Mouse (Mus musculus): Measurements from ENCODE around the gene 1700122O11Rik. TPM values are rescaled to one million over a fixed set of nuclear protein-coding genes. Genes with fewer than 3 reads are reported as not detected.

1700122O11Rik gene
- polyA plus RNA-seq, 1 experiment from 2014 or later = not detected

- Histone ChIP-seq H3K27ac (ENCODE audit: poor library complexity, severe bottlenecking) (peak overlapping the region; percentile 84), H3K9ac (peak overlapping the region; percentile 54), H3K9me3 (replicated peaks) (no peaks in the 10 kb centered on the region), H3K27me3 (replicated peaks) (no peaks in the 10 kb centered on the region), H3K4me1 (replicated peaks) (peaks cover 49% of the 10 kb centered on the region), H3K4me3 (peak overlapping the region; percentile 42), H3K4me2 (peak overlapping the region; percentile 70), H3K36me3 (no peaks in the 10 kb centered on the region)
- ATAC-seq (ENCODE audit: insufficient number of reproducible peaks, low FRiP score) = peak; percentile 88
- WGBS = 4% methylated on average over 21 of the region's 21 CpGs
These were observed 36.3 kb downstream of the 1700122O11Rik start for GRCm38 (mm10) chr17:48001586-48002361.

- Histone ChIP-seq H3K36me3 (no peaks in the 10 kb centered on the region), H3K4me2 (peak overlapping the region; percentile 70), H3K4me1 (replicated peaks) (peaks cover 46% of the 10 kb centered on the region), H3K4me3 (peak overlapping the region; percentile 42), H3K27me3 (replicated peaks) (no peaks in the 10 kb centered on the region), H3K9ac (no peak overlapping the region), H3K27ac (ENCODE audit: poor library complexity, severe bottlenecking) (peak overlapping the region; percentile 84), H3K9me3 (replicated peaks) (no peaks in the 10 kb centered on the region)
- WGBS = 13% methylated on average over 7 of the region's 7 CpGs
- ATAC-seq (ENCODE audit: insufficient number of reproducible peaks, low FRiP score) = 0 out of 2 replicates have a peak, but pooled peaks have one; percentile 7
These were observed 36.9 kb downstream of the 1700122O11Rik start for GRCm38 (mm10) chr17:48001157-48001556.

- H3K4me3 ChIP-seq = no peak overlapping the region
- H3K4me2 ChIP-seq = no peak overlapping the region
- peak; percentile 20; the same call in 1 of the 2 replicates for ATAC-seq (ENCODE audit: insufficient number of reproducible peaks, low FRiP score)
- no peaks in the 10 kb centered on the region for H3K36me3 ChIP-seq
- no peak overlapping the region for H3K27ac ChIP-seq (ENCODE audit: poor library complexity, severe bottlenecking)
- 31% methylated on average over 3 of the region's 3 CpGs for WGBS
- peaks cover 34% of the 10 kb centered on the region for H3K4me1 ChIP-seq (replicated peaks)
- H3K9me3 ChIP-seq (replicated peaks) = no peaks in the 10 kb centered on the region
- 0 out of 2 replicates have a peak overlapping the region, but pooled peaks have one; percentile 20 for H3K9ac ChIP-seq
- no peaks in the 10 kb centered on the region for H3K27me3 ChIP-seq (replicated peaks)
These were observed 38.3 kb downstream of the 1700122O11Rik start for GRCm38 (mm10) chr17:47999812-48000211.

- no peak overlapping the region for H3K27ac ChIP-seq (ENCODE audit: poor library complexity, severe bottlenecking)
- no peaks in the 10 kb centered on the region for H3K27me3 ChIP-seq (replicated peaks)
- WGBS = 58% methylated on average over 6 of the region's 6 CpGs
These were observed 38.7 kb downstream of the 1700122O11Rik start for GRCm38 (mm10) chr17:47999403-47999802.

GRCm38 (mm10) chr17:47997806-47998205, 40.3 kb downstream of the 1700122O11Rik start:
- no peak overlapping the region for H3K9ac ChIP-seq
- H3K9me3 ChIP-seq (replicated peaks) = no peaks in the 10 kb centered on the region
- peaks cover 29% of the 10 kb centered on the region for H3K4me1 ChIP-seq (replicated peaks)
- H3K4me3 ChIP-seq = no peak overlapping the region
- H3K27me3 ChIP-seq (replicated peaks) = no peaks in the 10 kb centered on the region
- H3K27ac ChIP-seq (ENCODE audit: poor library complexity, severe bottlenecking) = no peak overlapping the region
- H3K4me2 ChIP-seq = no peak overlapping the region
- no peak for ATAC-seq (ENCODE audit: insufficient number of reproducible peaks, low FRiP score)
- H3K36me3 ChIP-seq = no peaks in the 10 kb centered on the region
- WGBS = 68% methylated on average over 3 of the region's 3 CpGs

More at GRCm38 (mm10) chr17:47999403-47999802, 38.7 kb downstream of the 1700122O11Rik start:
- Histone ChIP-seq H3K9ac (0 out of 2 replicates have a peak overlapping the region, but pooled peaks have one; percentile 20), H3K9me3 (replicated peaks) (no peaks in the 10 kb centered on the region), H3K4me2 (no peak overlapping the region), H3K4me3 (no peak overlapping the region), H3K4me1 (replicated peaks) (peaks cover 30% of the 10 kb centered on the region), H3K36me3 (no peaks in the 10 kb centered on the region)
- no peak for ATAC-seq (ENCODE audit: insufficient number of reproducible peaks, low FRiP score)

GRCm38 (mm10) chr17:47990392-47991123, 47.5 kb downstream of the 1700122O11Rik start:
- Histone ChIP-seq H3K9ac (no peak overlapping the region), H3K9me3 (replicated peaks) (no peaks in the 10 kb centered on the region), H3K27ac (ENCODE audit: poor library complexity, severe bottlenecking) (no peak overlapping the region), H3K27me3 (replicated peaks) (no peaks in the 10 kb centered on the region), H3K4me2 (no peak overlapping the region), H3K4me1 (replicated peaks) (peaks cover 27% of the 10 kb centered on the region), H3K36me3 (no peaks in the 10 kb centered on the region), H3K4me3 (no peak overlapping the region)
- WGBS = 46% methylated on average over 10 of the region's 10 CpGs
- no peak for ATAC-seq (ENCODE audit: insufficient number of reproducible peaks, low FRiP score)

- 11% methylated on average over 8 of the region's 8 CpGs for WGBS
- 0 out of 2 replicates have a peak overlapping the region, but pooled peaks have one; percentile 40 for H3K9ac ChIP-seq
- no peak overlapping the region for H3K4me3 ChIP-seq
- no peak overlapping the region for H3K27ac ChIP-seq (ENCODE audit: poor library complexity, severe bottlenecking)
- H3K36me3 ChIP-seq = no peaks in the 10 kb centered on the region
- ATAC-seq (ENCODE audit: insufficient number of reproducible peaks, low FRiP score) = no peak
- H3K27me3 ChIP-seq (replicated peaks) = no peaks in the 10 kb centered on the region
- no peak overlapping the region; the same call in 1 of the 2 replicates for H3K4me2 ChIP-seq
- peaks cover 27% of the 10 kb centered on the region for H3K4me1 ChIP-seq (replicated peaks)
- H3K9me3 ChIP-seq (replicated peaks) = no peaks in the 10 kb centered on the region
These were observed 48.1 kb downstream of the 1700122O11Rik start for GRCm38 (mm10) chr17:47989951-47990378.

GRCm38 (mm10) chr17:47988811-47989210, 49.3 kb downstream of the 1700122O11Rik start:
- no peaks in the 10 kb centered on the region for H3K27me3 ChIP-seq (replicated peaks)
- no peak overlapping the region for H3K4me2 ChIP-seq
- WGBS = 39% methylated on average over 8 of the region's 8 CpGs
- H3K4me3 ChIP-seq = no peak overlapping the region
- no peaks in the 10 kb centered on the region for H3K36me3 ChIP-seq
- peak; percentile 63 for ATAC-seq (ENCODE audit: insufficient number of reproducible peaks, low FRiP score)
- H3K27ac ChIP-seq (ENCODE audit: poor library complexity, severe bottlenecking) = no peak overlapping the region; the same call in 1 of the 2 replicates
- no peak overlapping the region for H3K9ac ChIP-seq
- H3K9me3 ChIP-seq (replicated peaks) = no peaks in the 10 kb centered on the region
- peaks cover 27% of the 10 kb centered on the region for H3K4me1 ChIP-seq (replicated peaks)

GRCm38 (mm10) chr17:47988074-47988473, 50.0 kb downstream of the 1700122O11Rik start:
- 83% methylated on average over 8 of the region's 8 CpGs for WGBS
- Histone ChIP-seq H3K9ac (0 out of 2 replicates have a peak overlapping the region, but pooled peaks have one; percentile 13), H3K27me3 (replicated peaks) (no peaks in the 10 kb centered on the region), H3K9me3 (replicated peaks) (no peaks in the 10 kb centered on the region), H3K27ac (ENCODE audit: poor library complexity, severe bottlenecking) (no peak overlapping the region), H3K4me1 (replicated peaks) (peaks cover 27% of the 10 kb centered on the region), H3K4me2 (no peak overlapping the region), H3K36me3 (no peaks in the 10 kb centered on the region), H3K4me3 (no peak overlapping the region)
- ATAC-seq (ENCODE audit: insufficient number of reproducible peaks, low FRiP score) = no peak

All from heart, embryonic 12.5 days (tissue).